Mouse (Mus musculus) lung, postnatal 0 days (tissue): ENCODE measurements at regions not wholly inside any gene's neighbourhood (a gene's known extent, or its start where the extent isn't known, plus 50 kb on each side); places are given as distances from the start of the nearest gene placed in this dataset.
A peak's percentile ranks its signal among the peaks of the same experiment; 100 is the strongest.

ENCODE experiments used
- ATAC-seq: fragments of 200-750 bp; cut with Nextera tagmentation; 2 replicates; pipeline ENCODE4 v1.8.0; 2017; ENCODE audit warnings: moderate library complexity
- DNase-seq: peaks from one replicate; pipeline ENCODE4 v3.0.0-alpha.2; 2016; ENCODE audit warnings: low spot score
- H3K27ac ChIP-seq: fragments of 300-500 bp; sonication (generic); 2 replicates; pipeline ENCODE4 v1.5.1; 2014; ENCODE audit warnings: antibody characterized with exemption, mild to moderate bottlenecking, low read length, mixed read lengths
- H3K27me3 ChIP-seq: fragments of 300-500 bp; sonication (generic); replicated peaks from 2 replicates; pipeline ENCODE4 v1.6.1; 2014; ENCODE audit warnings: low read length, mixed read lengths; ENCODE audit not compliant: insufficient read depth
- H3K36me3 ChIP-seq: fragments of 300-500 bp; sonication (generic); 2 replicates; pipeline ENCODE4 v1.6.1; 2014; ENCODE audit warnings: low read length, mixed read lengths; ENCODE audit not compliant: insufficient read depth
- H3K4me1 ChIP-seq: fragments of 300-500 bp; sonication (generic); 2 replicates; pipeline ENCODE4 v1.6.1; 2014; ENCODE audit warnings: antibody characterized with exemption, low read depth, low read length, mixed read lengths; ENCODE audit not compliant: insufficient read depth
- H3K4me2 ChIP-seq: fragments of 300-500 bp; sonication (generic); replicated peaks from 2 replicates; pipeline ENCODE4 v1.6.1; 2014; ENCODE audit warnings: low read depth, mild to moderate bottlenecking, low read length, moderate library complexity, mixed read lengths
- H3K4me3 ChIP-seq: fragments of 300-500 bp; sonication (generic); 2 replicates; pipeline ENCODE4 v1.5.1; 2014; ENCODE audit warnings: low read depth, low read length
- H3K9ac ChIP-seq: fragments of 300-500 bp; sonication (generic); replicated peaks from 2 replicates; pipeline ENCODE4 v1.6.1; 2014; ENCODE audit warnings: low read depth, mild to moderate bottlenecking
- H3K9me3 ChIP-seq: fragments of 300-500 bp; sonication (generic); 2 replicates; pipeline ENCODE4 v1.6.1; 2016; ENCODE audit warnings: low read length, mixed read lengths
- CTCF ChIP-seq: IDR thresholded peaks from 2 replicates; pipeline ENCODE4 v1.5.1; 2016; ENCODE audit warnings: antibody characterized with exemption, mild to moderate bottlenecking
- EP300 ChIP-seq: IDR thresholded peaks from 2 replicates; pipeline ENCODE4 v1.6.1; 2016; ENCODE audit warnings: antibody characterized with exemption, mild to moderate bottlenecking, control low read depth
- WGBS: fragments of 180-500 bp; shearing (Covaris S2); extraction: QIAGEN DNeasy Blood & Tissue Kit; methylation state at CpG from one replicate; pipeline ENCODE4 v1.1.7; 2014; 5-methylcytosine and 5-hydroxymethylcytosine counted together

- Histone ChIP-seq H3K9ac (no peak overlapping the region), H3K9me3 (no peaks in the 10 kb centered on the region), H3K4me3 (no peak overlapping the region), H3K36me3 (no peaks in the 10 kb centered on the region), H3K4me1 (no peaks in the 10 kb centered on the region), H3K4me2 (no peak overlapping the region), H3K27me3 (no peaks in the 10 kb centered on the region), H3K27ac (no peak overlapping the region)
- WGBS = 60% methylated on average over 11 of the region's 11 CpGs
- no peak for TF ChIP-seq EP300
- no peak for TF ChIP-seq CTCF
- ATAC-seq (no peak), DNase-seq (no peak)
These were observed 106.7 kb downstream of the Bdh1 start for GRCm38 (mm10) chr16:31528596-31529283.

GRCm38 (mm10) chr16:31529284-31529958 is 107.3 kb downstream of the Bdh1 start:
- Histone ChIP-seq H3K4me1 (no peaks in the 10 kb centered on the region), H3K27me3 (no peaks in the 10 kb centered on the region), H3K27ac (no peak overlapping the region), H3K4me2 (no peak overlapping the region), H3K4me3 (no peak overlapping the region), H3K9me3 (no peaks in the 10 kb centered on the region), H3K36me3 (no peaks in the 10 kb centered on the region), H3K9ac (no peak overlapping the region)
- ATAC-seq (no peak), DNase-seq (no peak)
- WGBS = 86% methylated on average over 13 of the region's 13 CpGs
- no peak for TF ChIP-seq CTCF

GRCm38 (mm10) chr16:31530090-31530489 is 108.0 kb downstream of the Bdh1 start:
- Histone ChIP-seq H3K36me3 (no peaks in the 10 kb centered on the region), H3K27me3 (no peaks in the 10 kb centered on the region), H3K9me3 (no peaks in the 10 kb centered on the region), H3K9ac (no peak overlapping the region), H3K4me1 (no peaks in the 10 kb centered on the region), H3K27ac (no peak overlapping the region), H3K4me3 (no peak overlapping the region), H3K4me2 (no peak overlapping the region)
- TF ChIP-seq EP300 (no peak), CTCF (no peak)
- 75% methylated on average over 8 of the region's 8 CpGs for WGBS
- ATAC-seq (no peak), DNase-seq (no peak)

- H3K4me1 ChIP-seq = no peaks in the 10 kb centered on the region
- no peak overlapping the region for H3K4me2 ChIP-seq
- no peak overlapping the region for H3K4me3 ChIP-seq
- DNase-seq (peak; percentile 54), ATAC-seq (peak; percentile 92)
- 38% methylated on average over 6 of the region's 6 CpGs for WGBS
- no peaks in the 10 kb centered on the region for H3K36me3 ChIP-seq
- TF ChIP-seq CTCF (peak; percentile 35), EP300 (peak; percentile 78)
- no peaks in the 10 kb centered on the region for H3K9me3 ChIP-seq
- no peak overlapping the region for H3K9ac ChIP-seq
- no peak overlapping the region for H3K27ac ChIP-seq
- no peaks in the 10 kb centered on the region for H3K27me3 ChIP-seq
These were observed 111.2 kb downstream of the Bdh1 start for GRCm38 (mm10) chr16:31533196-31533777.

GRCm38 (mm10) chr16:31534923-31535523 is 112.9 kb downstream of the Bdh1 start:
- DNase-seq = no peak
- TF ChIP-seq EP300 (no peak), CTCF (no peak)

GRCm38 (mm10) chr16:31536328-31536727 is 114.2 kb downstream of the Bdh1 start:
- Histone ChIP-seq H3K4me2 (no peak overlapping the region), H3K27me3 (no peaks in the 10 kb centered on the region), H3K4me1 (no peaks in the 10 kb centered on the region), H3K9me3 (no peaks in the 10 kb centered on the region), H3K36me3 (no peaks in the 10 kb centered on the region), H3K4me3 (no peak overlapping the region), H3K9ac (no peak overlapping the region), H3K27ac (no peak overlapping the region)
- DNase-seq = no peak
- WGBS = 87% methylated on average over 3 of the region's 3 CpGs
- TF ChIP-seq EP300 (no peak), CTCF (no peak)
- ATAC-seq = no peak

More at GRCm38 (mm10) chr16:31534923-31535523, 112.9 kb downstream of the Bdh1 start:
- H3K9ac ChIP-seq = no peak overlapping the region
- no peaks in the 10 kb centered on the region for H3K4me1 ChIP-seq
- no peak overlapping the region for H3K4me3 ChIP-seq
- H3K27ac ChIP-seq = no peak overlapping the region
- no peaks in the 10 kb centered on the region for H3K9me3 ChIP-seq
- ATAC-seq = no peak
- no peaks in the 10 kb centered on the region for H3K27me3 ChIP-seq
- no peaks in the 10 kb centered on the region for H3K36me3 ChIP-seq
- no peak overlapping the region for H3K4me2 ChIP-seq
- WGBS = 31% methylated on average over 4 of the region's 4 CpGs
